Mouse (Mus musculus) lung, postnatal 0 days (tissue): ENCODE results near the gene Gm5269. TPM values are rescaled to one million over a fixed set of nuclear protein-coding genes. Genes with fewer than 3 reads are reported as not detected.

Source experiments
- ATAC-seq: fragments of 200-750 bp; cut with Nextera tagmentation; 2 replicates; pipeline ENCODE4 v1.8.0; 2017; ENCODE audit warnings: moderate library complexity
- DNase-seq: peaks from one replicate; pipeline ENCODE4 v3.0.0-alpha.2; 2016; ENCODE audit warnings: low spot score
- H3K27ac ChIP-seq: fragments of 300-500 bp; sonication (generic); 2 replicates; pipeline ENCODE4 v1.5.1; 2014; ENCODE audit warnings: antibody characterized with exemption, mild to moderate bottlenecking, low read length, mixed read lengths
- H3K27me3 ChIP-seq: fragments of 300-500 bp; sonication (generic); replicated peaks from 2 replicates; pipeline ENCODE4 v1.6.1; 2014; ENCODE audit warnings: low read length, mixed read lengths; ENCODE audit not compliant: insufficient read depth
- H3K36me3 ChIP-seq: fragments of 300-500 bp; sonication (generic); 2 replicates; pipeline ENCODE4 v1.6.1; 2014; ENCODE audit warnings: low read length, mixed read lengths; ENCODE audit not compliant: insufficient read depth
- H3K4me1 ChIP-seq: fragments of 300-500 bp; sonication (generic); 2 replicates; pipeline ENCODE4 v1.6.1; 2014; ENCODE audit warnings: antibody characterized with exemption, low read depth, low read length, mixed read lengths; ENCODE audit not compliant: insufficient read depth
- H3K4me2 ChIP-seq: fragments of 300-500 bp; sonication (generic); replicated peaks from 2 replicates; pipeline ENCODE4 v1.6.1; 2014; ENCODE audit warnings: low read depth, mild to moderate bottlenecking, low read length, moderate library complexity, mixed read lengths
- H3K4me3 ChIP-seq: fragments of 300-500 bp; sonication (generic); 2 replicates; pipeline ENCODE4 v1.5.1; 2014; ENCODE audit warnings: low read depth, low read length
- H3K9ac ChIP-seq: fragments of 300-500 bp; sonication (generic); replicated peaks from 2 replicates; pipeline ENCODE4 v1.6.1; 2014; ENCODE audit warnings: low read depth, mild to moderate bottlenecking
- H3K9me3 ChIP-seq: fragments of 300-500 bp; sonication (generic); 2 replicates; pipeline ENCODE4 v1.6.1; 2016; ENCODE audit warnings: low read length, mixed read lengths
- CTCF ChIP-seq: IDR thresholded peaks from 2 replicates; pipeline ENCODE4 v1.5.1; 2016; ENCODE audit warnings: antibody characterized with exemption, mild to moderate bottlenecking
- EP300 ChIP-seq: IDR thresholded peaks from 2 replicates; pipeline ENCODE4 v1.6.1; 2016; ENCODE audit warnings: antibody characterized with exemption, mild to moderate bottlenecking, control low read depth
- WGBS: fragments of 180-500 bp; shearing (Covaris S2); extraction: QIAGEN DNeasy Blood & Tissue Kit; methylation state at CpG from one replicate; pipeline ENCODE4 v1.1.7; 2014; 5-methylcytosine and 5-hydroxymethylcytosine counted together
- polyA plus RNA-seq: library from polyadenylated mRNA; unstranded; fragments of >200 nt; fragmentation: Nextera tagmentation; extraction: Ambion mirVana; gene quantifications from 2 replicates; pipeline ENCODE4 v1.2.1, GENCODE M21; 2015

Gene Gm5269
- polyA plus RNA-seq, 1 experiment from 2014 or later: not detected

DNA sequence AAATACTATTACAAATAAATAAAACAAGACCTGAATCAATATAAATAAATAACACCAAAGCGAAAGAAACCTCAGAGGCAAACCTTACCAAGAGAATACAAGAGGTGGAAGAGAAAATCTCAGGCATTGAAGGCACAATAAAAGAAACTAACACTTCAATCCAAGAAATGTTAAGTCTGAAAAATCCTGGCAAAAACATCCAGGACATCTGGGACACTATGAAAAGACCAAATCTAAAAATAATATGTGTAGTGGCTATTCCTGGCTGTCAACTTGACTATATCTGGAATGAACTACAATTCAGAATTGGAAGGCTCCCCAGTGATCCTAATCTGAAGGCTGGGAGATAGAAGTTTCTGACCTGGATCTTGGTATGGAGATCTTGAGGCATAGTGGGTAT lies 44.6 kb downstream of the Gm5269 start:
- Histone ChIP-seq H3K9me3 (no peaks in the 10 kb centered on the region), H3K27ac (no peak overlapping the region), H3K9ac (no peak overlapping the region), H3K36me3 (no peaks in the 10 kb centered on the region), H3K4me3 (no peak overlapping the region), H3K4me1 (no peaks in the 10 kb centered on the region), H3K4me2 (no peak overlapping the region), H3K27me3 (no peaks in the 10 kb centered on the region)
- 81% methylated on average over 1 of the region's 1 CpGs for WGBS
- no peak for TF ChIP-seq EP300
- no peak for TF ChIP-seq CTCF
- DNase-seq (no peak), ATAC-seq (no peak)

Other genes with a start within 250 kb of the Gm5269 start
- 29.3 and 31.3 TPM in 2 replicates for gene Wdr75, start 95.1 kb downstream of the Gm5269 start, polyA plus RNA-seq
- 20.4 and 23.1 TPM in 2 replicates for gene Slc40a1, start 36.2 kb upstream of the Gm5269 start, polyA plus RNA-seq
- 1.3 TPM in 2 replicates for gene Dnah7b, start 176.0 kb upstream of the Gm5269 start, polyA plus RNA-seq